Mouse (Mus musculus): ENCODE data around the gene Irak3.
"Not testable (repeated sequence)": the region's sequence is repeated elsewhere in the genome, so short reads cannot be mapped to it uniquely, and the experiment has no call there.

DNA sequence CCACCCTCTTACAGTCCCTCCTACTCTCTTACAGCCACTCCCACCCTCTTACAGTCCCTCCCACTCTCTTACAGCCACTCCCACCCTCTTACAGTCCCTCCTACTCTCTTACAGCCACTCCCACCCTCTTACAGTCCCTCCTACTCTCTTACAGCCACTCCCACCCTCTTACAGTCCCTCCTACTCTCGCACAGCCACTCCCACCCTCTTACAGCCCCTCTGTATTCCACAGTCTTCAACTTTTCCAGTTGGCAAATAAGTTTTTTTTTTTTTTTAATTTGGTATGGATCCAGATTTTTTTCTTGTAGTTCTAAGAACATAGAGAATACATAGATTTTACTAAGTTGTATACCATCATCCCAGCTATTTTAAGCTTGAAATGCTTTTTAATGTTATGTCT is 15.2 kb upstream of the Irak3 start:
- not testable (repeated sequence) for TF ChIP-seq POLR2A (IDR thresholded peaks at IDR 0.05; ENCODE audit: insufficient read depth, low read length); CTCF (IDR thresholded peaks at IDR 0.05; ENCODE audit: low read depth, low read length)

Data from ES-Bruce4 (cell line).